Mouse (Mus musculus) neural tube, embryonic 12.5 days (tissue): ENCODE data around the gene Slc25a42. TPM values are rescaled to one million over a fixed set of nuclear protein-coding genes. Genes with fewer than 3 reads are reported as not detected.

Experiments used
- ATAC-seq: fragments of 200-750 bp; cut with Nextera tagmentation; 2 replicates; pipeline ENCODE4 v1.8.0; 2017; ENCODE audit warnings: low read depth, mild to moderate bottlenecking, moderate TSS enrichment, moderate library complexity; ENCODE audit not compliant: low FRiP score
- H3K27ac ChIP-seq: fragments of 300-500 bp; sonication (generic); 2 replicates; pipeline ENCODE4 v1.5.1; 2016
- H3K27me3 ChIP-seq: fragments of 300-500 bp; sonication (generic); replicated peaks from 2 replicates; pipeline ENCODE4 v1.6.1; 2016; ENCODE audit warnings: mild to moderate bottlenecking
- H3K36me3 ChIP-seq: fragments of 300-500 bp; sonication (generic); 2 replicates; pipeline ENCODE4 v1.6.1; 2016; ENCODE audit warnings: mild to moderate bottlenecking
- H3K4me1 ChIP-seq: fragments of 300-500 bp; sonication (generic); 2 replicates; pipeline ENCODE4 v1.6.1; 2016
- H3K4me2 ChIP-seq: fragments of 300-500 bp; sonication (generic); replicated peaks from 2 replicates; pipeline ENCODE4 v1.6.1; 2016; ENCODE audit warnings: mild to moderate bottlenecking
- H3K4me3 ChIP-seq: fragments of 300-500 bp; sonication (generic); 2 replicates; pipeline ENCODE4 v1.5.1; 2016
- H3K9ac ChIP-seq: fragments of 300-500 bp; sonication (generic); 2 replicates; pipeline ENCODE4 v1.6.1; 2016; ENCODE audit warnings: mild to moderate bottlenecking
- H3K9me3 ChIP-seq: fragments of 300-500 bp; sonication (generic); 2 replicates; pipeline ENCODE4 v1.6.1; 2016; ENCODE audit warnings: mild to moderate bottlenecking
- WGBS: fragments of 180-500 bp; shearing (Covaris S2); methylation state at CpG from one replicate; pipeline ENCODE4 v1.1.7; 2016; 5-methylcytosine and 5-hydroxymethylcytosine counted together
- polyA plus RNA-seq: library from polyadenylated mRNA; unstranded; fragments of >200 nt; fragmentation: Nextera tagmentation; extraction: Ambion mirVana; gene quantifications from 2 replicates; pipeline ENCODE4 v1.2.1, GENCODE M21; 2016

Slc25a42 gene
- polyA plus RNA-seq, 1 experiment from 2014 or later = 4.1 TPM

DNA sequence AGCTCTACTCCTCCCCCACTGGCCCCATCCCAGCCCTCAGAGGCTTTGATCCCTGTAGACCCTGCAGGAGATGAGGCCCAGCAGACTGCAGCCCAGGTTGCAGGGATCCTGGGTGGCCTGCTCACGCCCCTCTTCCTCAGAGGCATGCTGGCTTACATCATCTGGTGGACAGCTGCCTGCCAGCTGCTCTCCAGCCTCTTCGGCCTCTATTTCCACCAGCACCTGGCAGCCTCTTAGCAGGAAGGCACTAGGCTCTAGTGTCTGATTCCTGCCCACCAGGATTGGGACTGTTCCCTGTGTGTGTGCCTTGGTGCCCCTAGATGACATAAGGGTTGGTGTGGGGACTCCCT lies 30.2 kb downstream of the Slc25a42 start:
- no peak for ATAC-seq
- no peak overlapping the region for H3K4me2 ChIP-seq
- no peak overlapping the region for H3K4me3 ChIP-seq
- no peak overlapping the region for H3K9ac ChIP-seq
- 47% methylated on average over 2 of the region's 2 CpGs for WGBS
- no peaks in the 10 kb centered on the region for H3K27me3 ChIP-seq
- no peak overlapping the region for H3K27ac ChIP-seq
- H3K9me3 ChIP-seq = no peaks in the 10 kb centered on the region
- peaks cover 49% of the 10 kb centered on the region for H3K36me3 ChIP-seq
- H3K4me1 ChIP-seq = no peaks in the 10 kb centered on the region

DNA sequence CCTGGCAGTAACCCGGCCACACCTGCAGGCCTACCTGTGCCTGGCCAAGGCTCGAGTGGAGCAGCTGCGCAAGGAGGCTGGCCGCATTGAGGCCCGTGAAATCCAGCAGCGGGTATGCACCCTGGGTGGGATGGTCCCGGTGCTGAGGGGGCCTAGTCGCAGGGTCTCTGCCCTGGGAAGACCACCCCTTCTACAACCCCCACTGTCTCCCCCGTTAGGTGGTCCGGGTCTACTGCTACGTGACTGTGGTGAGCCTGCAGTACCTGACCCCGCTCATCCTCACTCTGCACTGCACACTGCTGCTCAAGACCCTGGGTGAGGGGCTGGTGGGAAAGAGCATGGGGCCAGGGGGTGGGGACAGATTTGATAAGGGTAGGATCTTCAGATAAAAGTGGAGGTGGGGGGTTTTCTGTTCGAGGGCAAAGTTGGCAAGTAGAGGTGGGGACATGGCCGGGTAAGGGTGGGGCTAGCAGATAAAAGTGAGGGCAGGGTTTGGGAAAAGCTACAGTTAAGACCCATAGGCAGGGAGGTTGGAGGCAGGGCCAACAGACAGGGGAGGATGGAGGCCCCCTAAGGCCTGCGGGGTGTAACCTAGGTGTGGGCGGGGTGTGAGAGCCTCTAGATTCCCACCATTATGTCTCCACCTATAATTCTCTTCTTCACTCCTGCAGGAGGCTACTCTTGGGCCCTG lies 30.7 kb downstream of the Slc25a42 start:
- no peak overlapping the region for H3K9ac ChIP-seq
- no peaks in the 10 kb centered on the region for H3K9me3 ChIP-seq
- H3K4me1 ChIP-seq = no peaks in the 10 kb centered on the region
- H3K27me3 ChIP-seq = no peaks in the 10 kb centered on the region
- no peak overlapping the region for H3K27ac ChIP-seq
- no peak overlapping the region for H3K4me3 ChIP-seq
- peaks cover 53% of the 10 kb centered on the region for H3K36me3 ChIP-seq
- WGBS = 69% methylated on average over 16 of the region's 16 CpGs
- no peak overlapping the region for H3K4me2 ChIP-seq
- ATAC-seq = no peak

DNA sequence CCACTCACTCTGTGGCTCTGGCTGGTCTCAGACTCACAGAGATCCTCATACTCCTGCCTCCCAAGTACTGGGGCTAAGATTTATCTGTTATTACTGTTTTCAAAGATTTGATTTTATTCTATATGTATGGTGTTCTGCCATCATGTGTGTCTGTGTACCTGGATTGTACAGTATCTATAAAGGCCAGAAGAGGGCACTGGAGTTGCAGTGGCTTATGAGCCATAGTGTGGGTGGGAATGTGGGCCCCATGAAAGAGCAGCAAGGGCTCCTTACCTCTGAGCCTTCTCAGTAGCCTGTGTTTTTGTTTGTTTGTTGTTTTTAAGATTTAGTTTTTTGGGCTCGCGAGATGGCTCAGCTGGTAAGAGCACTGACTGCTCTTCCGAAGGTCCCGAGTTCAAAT lies 33.0 kb downstream of the Slc25a42 start:
- H3K9me3 ChIP-seq = no peaks in the 10 kb centered on the region
- peaks cover 59% of the 10 kb centered on the region for H3K36me3 ChIP-seq
- no peaks in the 10 kb centered on the region for H3K27me3 ChIP-seq
- no peak overlapping the region for H3K27ac ChIP-seq
- peaks cover 7% of the 10 kb centered on the region for H3K4me1 ChIP-seq
- no peak overlapping the region for H3K9ac ChIP-seq
- no peak overlapping the region for H3K4me2 ChIP-seq
- H3K4me3 ChIP-seq = no peak overlapping the region
- ATAC-seq = no peak
- 97% methylated on average over 4 of the region's 4 CpGs for WGBS

DNA sequence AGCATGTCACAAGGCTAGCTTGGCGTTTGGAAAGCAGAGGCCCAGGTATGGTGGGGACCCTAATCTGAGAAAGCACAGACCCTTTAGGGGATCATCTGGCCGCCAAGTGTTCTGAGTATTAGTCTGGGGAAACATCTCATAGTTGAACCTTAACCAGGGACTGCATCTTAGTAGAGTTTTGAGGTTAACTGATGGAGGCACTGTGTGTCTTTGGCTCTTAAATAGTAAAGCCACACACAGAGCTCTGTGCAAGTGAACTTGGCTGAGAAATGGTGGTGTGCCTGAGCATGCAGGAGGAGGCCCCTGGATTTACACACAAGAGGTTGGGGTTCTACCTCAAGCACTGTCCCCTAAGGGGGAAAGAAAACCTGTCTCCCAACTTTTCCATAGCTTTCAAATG lies 33.9 kb downstream of the Slc25a42 start:
- ATAC-seq = no peak
- H3K36me3 ChIP-seq = peaks cover 55% of the 10 kb centered on the region
- H3K4me3 ChIP-seq = no peak overlapping the region
- H3K9ac ChIP-seq = no peak overlapping the region
- no peak overlapping the region for H3K27ac ChIP-seq
- peaks cover 13% of the 10 kb centered on the region for H3K4me1 ChIP-seq
- H3K9me3 ChIP-seq = no peaks in the 10 kb centered on the region
- 84% methylated on average over 2 of the region's 2 CpGs for WGBS
- H3K27me3 ChIP-seq = no peaks in the 10 kb centered on the region
- H3K4me2 ChIP-seq = no peak overlapping the region

DNA sequence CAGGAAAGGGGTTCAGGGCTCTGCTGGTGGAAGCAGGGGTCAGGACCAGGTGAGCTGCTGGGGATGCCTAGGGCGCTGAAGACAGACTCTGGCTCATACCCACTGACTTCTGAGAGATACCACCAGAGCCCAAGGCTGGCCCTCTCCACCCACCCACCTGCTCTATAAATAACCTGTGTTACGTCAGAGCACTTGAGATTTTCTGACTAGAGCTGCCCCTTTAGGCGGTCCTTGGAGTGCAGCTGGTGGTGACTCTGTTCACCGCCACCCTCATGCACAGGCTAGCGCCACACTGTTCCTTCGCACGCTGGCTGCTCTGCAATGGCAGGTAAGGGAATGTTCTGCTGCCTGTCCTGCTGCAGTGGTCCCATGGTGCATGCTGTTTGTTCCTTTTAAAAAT lies 38.0 kb downstream of the Slc25a42 start:
- Histone ChIP-seq H3K4me2 (0 out of 2 replicates have a peak overlapping the region, but pooled peaks have one; percentile 22), H3K27me3 (no peaks in the 10 kb centered on the region), H3K9me3 (no peaks in the 10 kb centered on the region), H3K36me3 (peaks cover 26% of the 10 kb centered on the region), H3K9ac (0 out of 2 replicates have a peak overlapping the region, but pooled peaks have one; percentile 5), H3K27ac (no peak overlapping the region), H3K4me3 (no peak overlapping the region), H3K4me1 (peaks cover 20% of the 10 kb centered on the region)
- no peak for ATAC-seq
- WGBS = 92% methylated on average over 7 of the region's 7 CpGs

DNA sequence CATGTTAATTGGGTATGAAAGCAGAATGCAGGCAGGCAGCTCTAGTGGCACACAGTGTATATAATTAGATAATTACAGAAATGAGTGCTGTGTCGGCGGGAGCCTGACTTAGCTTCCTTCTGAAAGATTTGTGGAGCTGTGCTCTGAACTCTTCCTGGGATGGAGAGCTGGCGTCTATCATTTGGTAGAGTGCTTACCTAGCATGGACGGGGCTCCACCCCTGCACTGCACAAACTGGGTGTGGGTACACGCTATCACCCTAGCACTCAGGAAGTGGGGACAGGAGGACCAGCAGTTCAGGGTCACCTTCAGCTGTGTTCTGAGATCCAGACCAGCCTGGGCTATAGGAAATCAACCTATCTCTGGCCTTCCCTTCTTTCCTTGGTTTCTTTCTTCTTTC lies 38.8 kb downstream of the Slc25a42 start:
- H3K36me3 ChIP-seq = peaks cover 21% of the 10 kb centered on the region
- no peak overlapping the region for H3K9ac ChIP-seq
- H3K4me2 ChIP-seq = peak overlapping the region; percentile 61; the same call in 1 of the 2 replicates
- ATAC-seq = no peak
- no peaks in the 10 kb centered on the region for H3K9me3 ChIP-seq
- WGBS = 85% methylated on average over 5 of the region's 5 CpGs
- peaks cover 20% of the 10 kb centered on the region for H3K4me1 ChIP-seq
- H3K4me3 ChIP-seq = no peak overlapping the region
- no peaks in the 10 kb centered on the region for H3K27me3 ChIP-seq
- no peak overlapping the region for H3K27ac ChIP-seq

DNA sequence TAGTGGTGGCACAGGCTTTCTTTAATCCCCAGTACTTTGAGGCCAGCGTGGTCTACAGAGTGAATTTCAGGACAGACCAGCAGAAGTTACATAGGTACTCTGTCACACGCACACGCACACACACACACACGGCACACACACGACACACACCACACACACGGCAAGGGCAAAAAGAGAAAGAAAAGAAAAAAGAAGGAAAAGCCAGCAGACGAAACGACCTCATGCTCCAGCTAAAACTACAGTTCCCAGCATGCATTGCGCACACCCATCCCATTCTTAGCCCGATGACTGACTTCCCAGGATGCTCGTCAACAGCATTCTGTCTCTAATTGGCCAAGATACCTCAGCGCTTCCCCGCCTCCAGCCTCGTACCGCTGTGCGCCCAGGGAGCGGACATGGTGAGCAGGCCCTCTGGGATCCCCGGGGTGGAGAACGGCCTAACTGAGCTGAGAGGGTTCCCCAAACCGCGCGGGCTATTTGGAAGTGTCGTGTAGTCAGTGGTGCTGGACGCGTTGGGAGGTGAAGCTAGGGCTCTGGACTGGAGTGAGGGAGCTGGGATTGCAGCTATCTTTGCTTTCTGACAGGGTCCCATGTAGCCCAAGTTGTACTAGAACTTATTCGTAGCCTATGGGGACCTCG lies 39.9 kb downstream of the Slc25a42 start, which contains the start of gene Tmem161a:
Tmem161a (plus strand) TSS at position 314 of the 639 bp plus-strand sequence.
- peak within 1 kb of the TSS; percentile 61 for H3K4me2 ChIP-seq
- ATAC-seq = peak; percentile 94
- H3K9me3 ChIP-seq = no peaks in the 10 kb centered on the region
- H3K9ac ChIP-seq = peak within 1 kb of the TSS; percentile 62
- WGBS = 3% methylated on average over 27 of the region's 27 CpGs
- H3K27me3 ChIP-seq = no peaks in the 10 kb centered on the region
- peaks cover 20% of the 10 kb centered on the region for H3K4me1 ChIP-seq
- H3K4me3 ChIP-seq = peak within 1 kb of the TSS; percentile 54
- H3K36me3 ChIP-seq = peaks cover 13% of the 10 kb centered on the region
- no peak within 1 kb of the TSS for H3K27ac ChIP-seq

DNA sequence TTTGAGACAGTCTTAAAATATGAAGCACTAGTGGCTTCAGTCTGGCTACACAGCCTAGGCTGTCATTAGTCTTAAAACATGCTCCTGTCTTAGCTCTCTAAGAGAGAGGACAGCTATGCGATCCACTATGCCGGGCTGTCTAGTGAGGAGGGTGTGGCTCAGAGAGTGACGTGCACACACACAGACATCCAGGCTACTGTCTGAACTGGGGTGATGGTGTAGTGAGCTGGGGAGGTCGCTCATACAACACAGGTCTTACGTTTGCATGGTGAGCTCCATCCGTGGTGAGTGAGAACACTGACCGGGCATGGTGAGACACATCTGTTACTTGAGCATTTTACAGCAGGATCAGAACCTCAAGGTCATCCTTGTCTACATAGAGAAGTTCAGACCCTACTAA lies 40.9 kb downstream of the Slc25a42 start:
- WGBS = 91% methylated on average over 7 of the region's 7 CpGs
- no peak overlapping the region for H3K4me2 ChIP-seq
- peaks cover 5% of the 10 kb centered on the region for H3K27me3 ChIP-seq
- no peaks in the 10 kb centered on the region for H3K9me3 ChIP-seq
- H3K9ac ChIP-seq = no peak overlapping the region
- peaks cover 23% of the 10 kb centered on the region for H3K4me1 ChIP-seq
- peaks cover 6% of the 10 kb centered on the region; the same call in 1 of the 2 replicates for H3K36me3 ChIP-seq
- no peak overlapping the region for H3K27ac ChIP-seq
- ATAC-seq = no peak
- no peak overlapping the region for H3K4me3 ChIP-seq

DNA sequence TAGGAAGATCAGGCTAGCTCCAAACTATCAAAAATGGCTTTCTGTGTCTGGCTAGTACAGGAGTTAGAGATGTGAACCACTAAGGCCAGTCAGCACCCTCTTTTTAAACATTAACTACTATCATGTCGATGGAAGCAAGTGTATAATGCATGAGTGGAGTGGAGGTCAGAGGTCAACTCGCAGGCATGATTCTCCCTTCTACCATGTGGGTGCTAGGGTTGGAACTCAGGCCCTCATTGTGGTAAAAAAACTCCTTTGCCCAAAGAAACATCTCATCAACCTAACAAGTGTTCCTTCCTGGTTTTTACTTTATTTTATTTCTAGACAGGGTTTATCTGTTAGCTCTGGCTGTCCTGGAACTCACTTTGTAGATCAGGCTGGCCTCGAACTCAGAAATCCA lies 41.4 kb downstream of the Slc25a42 start:
- H3K36me3 ChIP-seq = peaks cover 6% of the 10 kb centered on the region; the same call in 1 of the 2 replicates
- no peak overlapping the region for H3K27ac ChIP-seq
- no peaks in the 10 kb centered on the region for H3K9me3 ChIP-seq
- H3K9ac ChIP-seq = no peak overlapping the region
- WGBS = 81% methylated on average over 3 of the region's 3 CpGs
- H3K4me3 ChIP-seq = no peak overlapping the region
- no peak overlapping the region for H3K4me2 ChIP-seq
- no peak for ATAC-seq
- H3K27me3 ChIP-seq = peaks cover 10% of the 10 kb centered on the region
- H3K4me1 ChIP-seq = peaks cover 27% of the 10 kb centered on the region

DNA sequence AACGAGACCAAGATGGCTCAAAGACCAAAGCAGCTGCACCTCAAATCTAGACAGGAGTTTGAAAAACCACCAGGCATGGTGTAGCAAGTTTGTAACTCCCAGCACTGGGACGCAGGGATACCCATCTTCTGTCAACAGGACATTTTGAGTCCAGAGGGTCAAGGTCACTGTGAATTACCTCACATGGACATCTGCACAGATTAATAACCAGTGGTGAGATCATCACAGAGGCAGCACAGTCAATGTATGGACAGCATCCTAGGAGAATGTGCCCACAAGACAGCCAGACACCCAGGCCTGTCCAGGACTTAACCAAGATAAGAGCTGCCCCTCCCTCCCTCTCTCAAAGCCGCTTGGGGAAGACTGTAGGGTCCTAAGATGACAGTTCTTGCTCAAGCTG lies 42.0 kb downstream of the Slc25a42 start:
- no peak overlapping the region for H3K9ac ChIP-seq
- 80% methylated on average over 3 of the region's 3 CpGs for WGBS
- peaks cover 16% of the 10 kb centered on the region for H3K27me3 ChIP-seq
- ATAC-seq = no peak
- no peak overlapping the region for H3K27ac ChIP-seq
- peaks cover 27% of the 10 kb centered on the region for H3K4me1 ChIP-seq
- no peak overlapping the region for H3K4me2 ChIP-seq
- H3K9me3 ChIP-seq = no peaks in the 10 kb centered on the region
- 0 out of 2 replicates have a peak, but pooled peaks cover 6% of the 10 kb centered on the region for H3K36me3 ChIP-seq
- H3K4me3 ChIP-seq = no peak overlapping the region

DNA sequence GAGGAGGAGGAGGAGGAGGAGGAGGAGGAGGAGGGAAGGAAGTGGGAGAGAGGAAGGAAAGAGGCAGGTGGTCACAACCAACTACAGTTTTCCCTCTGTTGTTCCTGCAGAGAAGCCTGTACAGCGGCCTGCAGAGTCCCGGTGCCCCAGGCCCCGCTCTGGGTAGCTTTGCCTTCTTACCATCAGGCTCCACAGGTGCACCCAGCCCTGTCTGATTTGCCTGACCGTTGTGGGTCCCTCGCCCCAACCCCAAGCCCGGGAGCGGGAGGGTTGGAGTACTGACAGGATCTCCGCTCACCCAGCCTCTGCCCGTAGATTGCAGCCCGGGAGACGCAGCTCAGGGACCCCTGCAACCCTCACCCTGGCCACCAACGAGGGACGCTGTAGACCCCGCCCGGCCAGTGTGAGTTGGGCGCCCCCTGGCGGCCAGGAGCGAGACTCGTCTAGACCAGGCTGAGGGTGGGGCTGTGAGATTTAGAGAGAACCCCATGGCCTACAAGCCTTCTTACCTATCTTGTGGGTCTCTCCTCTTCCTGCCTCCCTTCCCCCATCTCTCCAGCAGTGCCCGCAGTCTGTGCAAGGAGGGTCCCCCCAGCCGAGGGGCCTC lies 45.5 kb downstream of the Slc25a42 start:
- Histone ChIP-seq H3K27me3 (peaks cover 26% of the 10 kb centered on the region), H3K27ac (no peak overlapping the region), H3K4me3 (no peak overlapping the region), H3K4me1 (peaks cover 8% of the 10 kb centered on the region), H3K9ac (peak overlapping the region; percentile 42; the same call in 1 of the 2 replicates), H3K36me3 (no peaks in the 10 kb centered on the region), H3K9me3 (no peaks in the 10 kb centered on the region), H3K4me2 (peak overlapping the region; percentile 55)
- peak; percentile 87 for ATAC-seq
- 2% methylated on average over 21 of the region's 21 CpGs for WGBS

DNA sequence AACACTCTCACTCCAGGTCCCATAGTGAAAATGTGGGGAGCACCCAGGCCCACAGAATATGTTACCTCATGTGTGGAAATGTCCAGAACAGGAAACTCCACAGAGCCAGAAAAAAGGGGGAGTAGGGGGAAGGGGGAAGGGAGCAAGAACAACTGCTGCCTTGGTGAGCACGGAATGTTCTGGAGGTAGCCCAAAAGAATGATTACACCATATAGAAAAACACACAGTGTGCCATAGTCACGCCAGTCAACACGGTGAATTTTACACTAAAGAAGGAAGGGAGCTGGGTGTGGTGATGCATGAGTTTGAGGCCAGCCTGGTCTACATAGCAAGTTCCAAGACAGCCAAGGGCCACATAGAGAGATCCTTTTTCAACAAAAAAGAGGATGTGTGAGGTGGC lies 48.8 kb downstream of the Slc25a42 start:
- Histone ChIP-seq H3K36me3 (no peaks in the 10 kb centered on the region), H3K9ac (no peak overlapping the region), H3K27me3 (peaks cover 26% of the 10 kb centered on the region), H3K9me3 (no peaks in the 10 kb centered on the region), H3K4me2 (no peak overlapping the region), H3K27ac (no peak overlapping the region), H3K4me1 (peaks cover 8% of the 10 kb centered on the region), H3K4me3 (no peak overlapping the region)
- WGBS = 93% methylated on average over 3 of the region's 3 CpGs
- no peak for ATAC-seq
